Mouse (Mus musculus): Measurements from ENCODE around the gene Ewsr1. TPM values are rescaled to one million over a fixed set of nuclear protein-coding genes. Genes with fewer than 3 reads are reported as not detected.

The Ewsr1 gene
- 100 to 1,000 TPM; 309 to 316 TPM for total RNA-seq (2021)
- long read RNA-seq, experiment 1, transcript Ewsr1-203 (17 exons, 2,588 nt): major isoform, 114 of 220 reads
- long read RNA-seq, experiment 1, partial matches to known transcripts: 40 of 220 reads
- long read RNA-seq, experiment 1, other reads (novel, unspliced or antisense): 62 of 220 reads
- long read RNA-seq, experiment 2, transcript Ewsr1-203 (17 exons, 2,588 nt): major isoform, 63 of 177 reads
- long read RNA-seq, experiment 2, partial matches to known transcripts: 32 of 177 reads
- long read RNA-seq, experiment 2, other reads (novel, unspliced or antisense): 81 of 177 reads

DNA sequence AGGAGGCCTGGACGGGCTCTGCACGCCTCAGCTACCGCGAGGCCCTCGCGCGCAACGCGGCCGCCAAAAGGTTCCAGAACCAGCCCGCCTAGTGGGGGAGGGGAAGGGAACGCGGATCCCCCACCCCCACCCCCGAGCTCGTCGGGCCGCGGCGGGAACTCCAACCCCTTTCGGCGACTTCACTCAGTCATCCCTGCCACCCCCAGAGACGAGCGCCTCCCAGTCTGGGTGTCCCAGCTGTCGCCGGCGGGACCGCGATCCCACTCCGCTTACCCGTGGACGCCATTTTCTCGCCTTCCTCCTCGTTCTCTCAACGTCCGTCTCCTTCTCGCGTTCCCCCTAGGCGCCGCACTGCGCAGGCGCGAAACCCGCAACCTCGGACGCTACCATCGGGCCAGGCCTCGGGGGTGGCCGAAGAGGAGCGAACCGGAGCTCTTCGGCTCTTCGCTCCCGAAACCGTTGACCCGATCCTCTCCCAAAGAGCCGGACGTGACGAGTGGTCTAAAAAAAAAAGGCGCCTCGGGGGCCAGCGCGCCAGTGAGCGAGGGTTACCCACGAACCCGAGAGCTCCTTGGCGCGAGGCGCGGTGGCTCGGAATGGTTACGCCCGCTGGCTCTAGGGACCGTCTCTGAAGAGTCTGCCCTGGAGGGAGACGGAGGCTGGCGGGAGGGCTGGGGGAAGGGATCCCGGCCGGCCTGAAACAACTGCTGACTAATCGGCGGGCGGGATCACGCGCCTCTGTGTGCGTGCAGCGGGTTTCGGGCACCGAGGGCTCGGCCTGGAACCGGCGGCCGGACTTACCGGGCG, at the start of gene Ewsr1, which contains the start of gene Rhbdd3:
TSS of gene Ewsr1 (minus strand) at position 531 of the 807 bp plus-strand sequence.
TSS of gene Rhbdd3 (plus strand) at position 191 of the 807 bp plus-strand sequence.
- peak within 1 kb of the TSS; percentile 100 for H3K27ac ChIP-seq
- peak within 1 kb of the TSS; percentile 85 for H3K4me3 ChIP-seq
- intact Hi-C loops (cut with DNase I): loop anchor here (5.0 kb wide), 1 partner anchor 663 kb away; the partner anchor contains the start of gene Urgcp
- TF ChIP-seq CTCF (IDR thresholded peaks at IDR 0.05): no peak
- DNase-seq (ENCODE audit: extremely low spot score in 1 of 2, low spot score in 2 of 2): peak; percentile 94 to 98

DNA sequence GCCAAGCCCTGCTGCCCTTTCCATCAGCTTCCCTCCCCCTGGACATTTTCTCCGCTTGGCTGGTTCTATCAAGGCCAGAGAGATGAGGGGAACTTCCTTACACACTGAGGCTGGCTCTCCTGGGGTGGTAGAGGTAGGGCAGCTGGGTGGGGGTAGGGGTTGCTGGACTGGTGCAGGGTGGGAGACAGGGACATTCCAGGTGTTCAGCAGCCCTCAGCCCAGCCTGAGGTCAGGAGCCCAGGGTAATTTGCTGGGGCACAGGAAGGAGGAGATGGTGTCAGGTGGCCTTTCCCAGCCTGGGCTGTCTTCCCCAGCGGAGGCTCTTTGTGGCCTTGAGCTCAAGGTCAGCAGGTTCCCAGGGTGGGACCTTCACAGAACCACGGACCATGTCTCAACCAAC, 46.5 kb upstream of the Ewsr1 start:
- DNase-seq (ENCODE audit: extremely low spot score in 1 of 2, low spot score in 2 of 2): no peak
- no peak for TF ChIP-seq CTCF (IDR thresholded peaks at IDR 0.05)
- intact Hi-C loops (cut with DNase I): no loop called here
- no peak overlapping the region for H3K27ac ChIP-seq
- H3K4me3 ChIP-seq: no peak overlapping the region

DNA sequence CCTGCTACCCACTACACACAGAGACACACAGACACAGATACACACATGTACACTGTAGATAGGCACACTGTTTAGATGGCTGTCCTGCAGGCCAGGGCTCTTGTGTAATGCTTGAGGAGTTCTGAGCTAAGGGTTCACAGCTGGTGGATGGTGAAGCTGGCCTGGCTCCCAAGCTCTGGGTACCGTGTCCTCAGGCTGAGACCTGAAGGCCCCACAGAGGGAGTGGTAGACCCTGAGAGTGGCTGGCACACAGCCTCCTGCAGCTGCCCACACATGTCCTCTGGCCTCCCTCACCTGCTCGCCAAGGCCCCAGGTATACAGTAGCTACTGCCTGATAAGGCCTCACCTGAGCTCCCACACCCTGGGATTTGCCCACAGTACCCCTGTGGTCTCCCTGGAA, 42.9 kb upstream of the Ewsr1 start:
- no peak for DNase-seq (ENCODE audit: extremely low spot score in 1 of 2, low spot score in 2 of 2)
- intact Hi-C loops (cut with DNase I): no loop called here
- no peak for TF ChIP-seq CTCF (IDR thresholded peaks at IDR 0.05)
- H3K27ac ChIP-seq: no peak overlapping the region
- H3K4me3 ChIP-seq: no peak overlapping the region

DNA sequence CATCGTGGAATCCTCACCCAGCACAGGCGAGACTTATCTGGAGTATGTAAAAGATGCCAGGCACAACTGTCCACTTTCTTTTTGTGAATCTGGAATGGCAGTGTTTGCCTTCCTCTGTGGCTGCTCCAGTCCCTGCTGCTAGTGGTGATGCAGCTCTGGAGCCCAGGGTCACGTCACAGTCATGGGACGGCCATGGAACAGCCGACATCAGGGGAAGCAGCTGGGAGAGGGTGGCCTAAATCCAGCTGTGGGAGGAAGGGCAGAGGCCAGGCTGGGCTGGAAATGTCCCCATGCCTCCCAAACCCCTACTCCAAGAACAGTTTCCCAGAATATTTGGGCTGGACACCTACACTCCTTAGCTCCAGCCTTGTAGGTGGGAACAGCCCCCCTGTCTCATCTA, 42.2 kb upstream of the Ewsr1 start:
- DNase-seq (ENCODE audit: extremely low spot score in 1 of 2, low spot score in 2 of 2): no peak
- TF ChIP-seq CTCF (IDR thresholded peaks at IDR 0.05): no peak
- intact Hi-C loops (cut with DNase I): no loop called here
- H3K4me3 ChIP-seq: no peak overlapping the region
- H3K27ac ChIP-seq: no peak overlapping the region

DNA sequence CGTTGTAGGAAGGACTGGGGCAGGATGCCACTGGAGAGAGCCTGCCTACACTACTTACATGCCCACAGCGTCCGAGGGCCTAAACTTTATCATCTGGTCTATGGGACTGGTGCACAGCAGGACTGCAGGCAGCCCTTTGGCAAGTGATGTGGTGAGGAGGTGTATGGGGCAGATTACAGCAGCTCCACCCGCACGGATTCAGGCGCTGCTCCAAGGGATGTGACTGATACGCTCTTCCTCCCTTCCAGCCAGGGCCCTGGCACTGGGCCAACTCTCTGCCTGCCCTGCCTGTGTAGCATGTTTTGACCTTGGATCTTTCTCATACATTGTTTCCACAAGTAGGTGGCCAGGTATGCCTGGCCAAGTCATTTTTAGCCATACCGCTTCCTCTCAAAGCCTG, 41.6 kb upstream of the Ewsr1 start:
- Histone ChIP-seq H3K4me3 (no peak overlapping the region), H3K27ac (no peak overlapping the region)
- intact Hi-C loops (cut with DNase I): no loop called here
- no peak for TF ChIP-seq CTCF (IDR thresholded peaks at IDR 0.05)
- DNase-seq (ENCODE audit: extremely low spot score in 1 of 2, low spot score in 2 of 2): peak; percentile 29 to 39

DNA sequence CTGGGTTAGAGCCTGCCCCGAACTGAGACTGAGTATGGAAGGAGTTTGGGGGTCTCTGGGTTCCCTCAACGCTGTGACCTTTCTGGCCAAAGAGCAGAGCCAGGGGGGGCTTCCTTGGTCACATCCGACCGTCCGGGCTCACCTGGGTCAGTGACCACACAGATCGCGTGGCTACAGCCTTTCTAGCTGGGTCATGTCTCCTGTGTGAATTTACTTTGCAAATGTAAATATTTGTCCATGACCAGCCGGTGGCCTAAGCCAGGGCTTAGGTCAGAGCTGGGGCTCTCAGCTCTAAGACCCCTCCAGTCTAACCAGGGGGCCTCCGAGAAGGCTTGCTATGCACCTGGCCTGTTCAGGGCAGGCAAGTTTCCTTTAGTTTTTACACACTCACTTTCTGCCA, 40.3 kb upstream of the Ewsr1 start:
- DNase-seq (ENCODE audit: extremely low spot score in 1 of 2, low spot score in 2 of 2): no peak
- TF ChIP-seq CTCF (IDR thresholded peaks at IDR 0.05): no peak
- intact Hi-C loops (cut with DNase I): no loop called here
- H3K27ac ChIP-seq: no peak overlapping the region
- H3K4me3 ChIP-seq: no peak overlapping the region

GRCm38 (mm10) chr11:5138642-5139041, 39.6 kb upstream of the Ewsr1 start:
- intact Hi-C loops (cut with DNase I): no loop called here
- Histone ChIP-seq H3K27ac (no peak overlapping the region), H3K4me3 (no peak overlapping the region)
- TF ChIP-seq CTCF (IDR thresholded peaks at IDR 0.05): no peak
- DNase-seq (ENCODE audit: extremely low spot score in 1 of 2, low spot score in 2 of 2): no peak

DNA sequence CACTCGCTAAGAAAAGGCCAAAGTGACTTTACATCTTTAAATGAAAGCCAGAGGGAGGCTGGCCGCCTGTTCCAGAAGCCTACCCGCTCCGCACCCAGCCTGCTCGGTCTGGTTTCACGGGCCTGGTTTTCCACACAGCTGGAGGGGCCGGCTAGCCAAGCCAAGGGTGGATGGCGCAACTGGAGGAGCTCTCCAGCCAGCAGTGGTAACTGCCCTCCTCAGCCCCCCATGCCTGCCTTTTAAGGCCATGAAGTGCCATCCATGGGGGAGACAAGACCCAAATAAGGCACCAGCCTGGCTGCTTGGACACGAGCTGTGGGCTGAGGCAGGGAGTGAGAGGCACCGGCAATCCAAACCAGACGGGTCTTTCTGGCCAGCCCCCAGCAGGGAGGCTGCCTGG, 36.8 kb upstream of the Ewsr1 start:
- intact Hi-C loops (cut with DNase I): no loop called here
- Histone ChIP-seq H3K4me3 (no peak overlapping the region), H3K27ac (no peak overlapping the region)
- DNase-seq (ENCODE audit: extremely low spot score in 1 of 2, low spot score in 2 of 2): no peak
- no peak for TF ChIP-seq CTCF (IDR thresholded peaks at IDR 0.05)

- intact Hi-C loops (cut with DNase I): no loop called here
- no peak for TF ChIP-seq CTCF (IDR thresholded peaks at IDR 0.05)
- Histone ChIP-seq H3K4me3 (no peak overlapping the region), H3K27ac (no peak overlapping the region)
- no peak for DNase-seq (ENCODE audit: extremely low spot score in 1 of 2, low spot score in 2 of 2)
Observed at GRCm38 (mm10) chr11:5132751-5133150, 33.7 kb upstream of the Ewsr1 start.

DNA sequence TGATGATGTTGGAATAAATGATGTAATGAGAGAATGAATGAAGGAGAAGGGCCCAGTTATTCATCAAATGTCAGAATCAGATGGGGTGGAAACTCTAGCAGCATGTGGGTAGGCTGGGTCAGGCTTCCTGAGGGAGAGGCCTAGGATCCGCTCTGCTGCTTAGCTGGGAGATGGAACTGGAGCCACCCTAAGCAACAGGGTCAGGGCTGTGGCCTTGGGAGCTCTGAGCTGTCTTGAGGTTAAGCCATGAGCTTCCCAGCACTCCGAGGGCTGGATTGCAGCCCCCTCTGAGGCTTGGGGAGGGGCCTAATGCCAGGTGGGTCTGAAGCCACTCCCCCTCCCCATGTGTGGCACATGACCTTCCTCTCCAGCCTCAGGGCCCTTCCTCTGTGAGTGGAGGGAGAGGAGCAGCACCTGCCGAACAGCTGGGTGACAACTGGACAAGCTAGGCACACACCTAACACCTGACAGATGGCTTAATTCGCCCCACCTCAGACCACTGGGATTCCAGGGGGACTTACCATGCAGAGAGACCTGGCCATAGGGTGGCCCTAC, 31.1 kb upstream of the Ewsr1 start:
- no peak for DNase-seq (ENCODE audit: extremely low spot score in 1 of 2, low spot score in 2 of 2)
- Histone ChIP-seq H3K4me3 (no peak overlapping the region), H3K27ac (no peak overlapping the region)
- intact Hi-C loops (cut with DNase I): no loop called here
- TF ChIP-seq CTCF (IDR thresholded peaks at IDR 0.05): no peak

DNA sequence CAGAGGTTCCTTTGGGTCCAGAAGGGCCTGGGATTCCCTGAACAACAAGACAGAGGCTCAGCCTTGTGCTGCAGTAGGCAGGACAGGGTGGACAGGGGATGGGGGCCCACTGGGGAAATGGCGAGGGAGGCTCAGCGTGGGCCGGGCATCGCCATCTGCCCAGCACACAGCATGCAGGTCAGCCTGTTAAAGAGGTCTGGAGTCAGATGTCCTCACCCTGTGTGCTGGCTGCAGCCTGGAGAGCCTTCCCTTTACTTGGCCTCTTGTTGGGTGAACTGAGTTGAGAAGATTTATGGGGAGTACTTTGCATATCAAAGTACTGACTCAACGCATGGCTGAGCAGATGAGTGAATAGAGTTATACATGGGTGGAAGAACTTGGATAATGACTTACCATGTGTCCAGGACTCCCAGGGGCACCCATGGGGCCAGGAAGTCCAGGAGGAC, 30.0 kb upstream of the Ewsr1 start:
- TF ChIP-seq CTCF (IDR thresholded peaks at IDR 0.05): no peak
- Histone ChIP-seq H3K4me3 (no peak overlapping the region), H3K27ac (no peak overlapping the region)
- no peak for DNase-seq (ENCODE audit: extremely low spot score in 1 of 2, low spot score in 2 of 2)
- intact Hi-C loops (cut with DNase I): no loop called here

GRCm38 (mm10) chr11:5125713-5126112, 26.6 kb upstream of the Ewsr1 start:
- Histone ChIP-seq H3K27ac (no peak overlapping the region), H3K4me3 (no peak overlapping the region)
- no peak for TF ChIP-seq CTCF (IDR thresholded peaks at IDR 0.05)
- intact Hi-C loops (cut with DNase I): no loop called here
- no peak for DNase-seq (ENCODE audit: extremely low spot score in 1 of 2, low spot score in 2 of 2)

Data from left cerebral cortex, adult 2 months (tissue).